ENCODE assay signal across 9 mouse cellular contexts in the genomic region with DNA sequence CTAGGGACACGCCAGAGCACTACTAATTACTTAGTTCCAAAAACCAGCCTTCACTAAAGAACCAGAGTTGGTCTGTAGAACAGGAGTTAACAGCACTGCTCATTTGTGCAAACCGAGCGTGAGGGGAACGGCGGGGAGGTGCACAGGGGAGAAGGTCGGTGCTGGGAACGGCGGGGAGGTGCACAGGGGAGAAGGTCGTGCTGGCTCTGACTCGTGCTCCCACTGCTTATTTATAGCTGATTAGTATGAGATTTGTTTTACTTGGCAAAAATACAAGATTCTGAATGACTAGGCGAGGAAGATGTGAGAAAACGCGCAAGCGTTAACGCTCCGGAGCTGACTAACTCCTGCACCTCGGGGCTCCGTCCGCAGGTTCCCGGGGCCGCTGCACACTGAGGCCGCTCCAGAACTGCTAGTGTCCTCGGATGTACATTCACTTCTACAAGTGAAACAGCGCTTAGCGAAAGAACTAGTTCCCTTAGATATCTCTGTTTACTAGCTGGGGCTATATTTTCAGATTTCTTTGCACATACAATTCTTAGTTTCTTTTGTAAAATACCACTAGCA.
DNase-seq lines count a peak whose midpoint lies in the region; ATAC-seq and TF ChIP-seq lines count a peak whose summit lies in the region.
"Had no signal": no experiment of that assay in that cellular context is flagged by ENCODE, and none has a peak within 500 bp of the region (broad histone marks: within the 10 kb centered on the region; RNA-seq: fewer than 3 reads in every experiment).

No protein-coding gene starts in this region.

- peaks cover 16% of the 10 kb centered on the region for H3K4me1 ChIP-seq in heart, embryonic 15.5 days (replicated peaks)
- H3K4me1 ChIP-seq in limb, embryonic 13.5 days, result peaks cover 4% of the 10 kb centered on the region
- no peaks in the 10 kb centered on the region for H3K4me1 ChIP-seq in cerebellum, adult 2 months (ENCODE audit: control insufficient read depth, insufficient read depth, low read length)
- no peaks in the 10 kb centered on the region for H3K4me1 ChIP-seq in midbrain, embryonic 10.5 days
- H3K4me1 ChIP-seq: liver, embryonic 15.5 days had no signal

- no peak for TF ChIP-seq POLR2A in cerebellum, adult 2 months (IDR thresholded peaks at IDR 0.05; ENCODE audit: borderline replicate concordance, insufficient read depth, low read length)

- no peaks in the 10 kb centered on the region for H3K36me3 ChIP-seq in heart, embryonic 15.5 days
- H3K36me3 ChIP-seq in limb, embryonic 13.5 days, result no peaks in the 10 kb centered on the region
- H3K36me3 ChIP-seq in midbrain, embryonic 10.5 days, result peaks cover 3% of the 10 kb centered on the region; the same call in 1 of the 2 replicates

- H3K27ac ChIP-seq in gastrocnemius, adult 2 months, result peak overlapping the region; percentile 38
- H3K27ac ChIP-seq in heart, embryonic 15.5 days, result 0 out of 2 replicates have a peak overlapping the region, but pooled peaks have one; percentile 18
- H3K27ac ChIP-seq in limb, embryonic 13.5 days, result no peak overlapping the region
- H3K27ac ChIP-seq in cerebellum, adult 2 months (ENCODE audit: insufficient read depth, low read length), result no peak overlapping the region
- no peak overlapping the region for H3K27ac ChIP-seq in midbrain, embryonic 10.5 days (replicated peaks)
- H3K27ac ChIP-seq: liver, embryonic 15.5 days had no signal

- H3K4me2 ChIP-seq in heart, embryonic 15.5 days, result peak overlapping the region; percentile 49
- peak overlapping the region; percentile 36 for H3K4me2 ChIP-seq in limb, embryonic 13.5 days (replicated peaks)
- H3K4me2 ChIP-seq: liver, embryonic 15.5 days had no signal

- ATAC-seq in heart, embryonic 15.5 days (replicated peaks; ENCODE audit: insufficient number of reproducible peaks, insufficient read depth, low FRiP score, low read depth), result no peak
- ATAC-seq in limb, embryonic 13.5 days (ENCODE audit: low FRiP score, low read depth), result 0 out of 2 replicates have a peak, but pooled peaks have one; percentile 57

- H3K4me3 ChIP-seq in gastrocnemius, adult 2 months, result peak overlapping the region; percentile 44
- 0 out of 2 replicates have a peak overlapping the region, but pooled peaks have one; percentile 13 for H3K4me3 ChIP-seq in heart, embryonic 15.5 days
- no peak overlapping the region for H3K4me3 ChIP-seq in limb, embryonic 13.5 days
- H3K4me3 ChIP-seq in cerebellum, adult 2 months (replicated peaks; ENCODE audit: insufficient read depth, low read depth, low read length), result no peak overlapping the region
- H3K4me3 ChIP-seq in midbrain, embryonic 10.5 days, result no peak overlapping the region
- H3K4me3 ChIP-seq: liver, embryonic 15.5 days had no signal

- no peaks in the 10 kb centered on the region for H3K9me3 ChIP-seq in heart, embryonic 15.5 days (replicated peaks)
- no peaks in the 10 kb centered on the region for H3K9me3 ChIP-seq in limb, embryonic 13.5 days
- H3K9me3 ChIP-seq in midbrain, embryonic 10.5 days (replicated peaks), result no peaks in the 10 kb centered on the region
- H3K9me3 ChIP-seq: liver, embryonic 15.5 days had no signal

- no peak for TF ChIP-seq CTCF in gastrocnemius, adult 2 months (IDR thresholded peaks at IDR 0.05)
- no peak for TF ChIP-seq CTCF in cerebellum, adult 2 months (IDR thresholded peaks at IDR 0.05; ENCODE audit: borderline replicate concordance, insufficient read depth, low read depth, low read length)

- peak; percentile 23 for DNase-seq in gastrocnemius, adult 2 months
- no peak for DNase-seq in gastrocnemius, postnatal 25 days
- peak; percentile 46 for DNase-seq in testis, postnatal 10 days (ENCODE audit: low spot score)
- no peak for DNase-seq in cerebellum, adult 2 months
- DNase-seq in midbrain, embryonic 10.5 days (ENCODE audit: low spot score), result no peak
- DNase-seq in gastrocnemius, adult 18-20 months (ENCODE audit: low spot score), result no peak

- 43% methylated on average over 25 of the region's 25 CpGs for WGBS in heart, embryonic 15.5 days
- 51% methylated on average over 25 of the region's 25 CpGs for WGBS in limb, embryonic 13.5 days
- 69% methylated on average over 25 of the region's 25 CpGs for WGBS in cerebellum, adult 2 months
- 85% methylated on average over 25 of the region's 25 CpGs for whole genome bisulfite sequencing in midbrain, embryonic 10.5 days

- no peak overlapping the region for H3K9ac ChIP-seq in heart, embryonic 15.5 days
- H3K9ac ChIP-seq in limb, embryonic 13.5 days, result no peak overlapping the region
- H3K9ac ChIP-seq: liver, embryonic 15.5 days had no signal

- intact Hi-C loops in gastrocnemius, adult 2 months (cut with DNase I), result loop anchor here (10.0 kb wide), 1 partner anchor 127 kb away; a partner anchor contains a TSS

- no peaks in the 10 kb centered on the region for H3K27me3 ChIP-seq in heart, embryonic 15.5 days
- no peaks in the 10 kb centered on the region for H3K27me3 ChIP-seq in limb, embryonic 13.5 days
- no peaks in the 10 kb centered on the region for H3K27me3 ChIP-seq in cerebellum, adult 2 months (ENCODE audit: control insufficient read depth, insufficient read depth, low read length)
- H3K27me3 ChIP-seq in midbrain, embryonic 10.5 days (ENCODE audit: low read depth, poor library complexity, severe bottlenecking), result no peaks in the 10 kb centered on the region
- H3K27me3 ChIP-seq: liver, embryonic 15.5 days had no signal

Comparison
In these comparisons a context has a peak if more than half of its experiments do, and no peak if none do; other contexts are left out.
1. DNase-seq: peak in gastrocnemius, adult 2 months (single experiment) and testis, postnatal 10 days (single experiment); none in gastrocnemius, postnatal 25 days (single experiment), cerebellum, adult 2 months (0 of 2), midbrain, embryonic 10.5 days (single experiment) and gastrocnemius, adult 18-20 months (single experiment).
2. H3K27ac ChIP-seq: peak in gastrocnemius, adult 2 months (single experiment) and heart, embryonic 15.5 days (single experiment); none in limb, embryonic 13.5 days (single experiment), cerebellum, adult 2 months (single experiment) and midbrain, embryonic 10.5 days (single experiment).
3. H3K4me3 ChIP-seq: peak in gastrocnemius, adult 2 months (single experiment) and heart, embryonic 15.5 days (single experiment); none in limb, embryonic 13.5 days (single experiment), cerebellum, adult 2 months (single experiment) and midbrain, embryonic 10.5 days (single experiment).